Mouse (Mus musculus) splenic B cell, adult 2 months (primary cell): Measurements from ENCODE around the gene Dnajc1.
A peak's percentile ranks its signal among the peaks of the same experiment; 100 is the strongest.

ENCODE experiments used
- DNase-seq: peaks from one replicate; pipeline ENCODE4 v3.0.0-alpha.2; 2011; ENCODE audit warnings: low read depth, low spot score
- H3K27me3 ChIP-seq: 2 replicates; pipeline ENCODE4 v1.6.1; 2012; ENCODE audit warnings: mild to moderate bottlenecking, low read length, moderate library complexity, mixed read lengths; ENCODE audit not compliant: control insufficient read depth, poor library complexity, insufficient read depth, severe bottlenecking
- H3K36me3 ChIP-seq: 2 replicates; pipeline ENCODE4 v1.6.1; 2012; ENCODE audit warnings: mild to moderate bottlenecking, low read length, moderate library complexity, mixed read lengths; ENCODE audit not compliant: control insufficient read depth, poor library complexity, insufficient read depth, severe bottlenecking

The Dnajc1 gene

DNA sequence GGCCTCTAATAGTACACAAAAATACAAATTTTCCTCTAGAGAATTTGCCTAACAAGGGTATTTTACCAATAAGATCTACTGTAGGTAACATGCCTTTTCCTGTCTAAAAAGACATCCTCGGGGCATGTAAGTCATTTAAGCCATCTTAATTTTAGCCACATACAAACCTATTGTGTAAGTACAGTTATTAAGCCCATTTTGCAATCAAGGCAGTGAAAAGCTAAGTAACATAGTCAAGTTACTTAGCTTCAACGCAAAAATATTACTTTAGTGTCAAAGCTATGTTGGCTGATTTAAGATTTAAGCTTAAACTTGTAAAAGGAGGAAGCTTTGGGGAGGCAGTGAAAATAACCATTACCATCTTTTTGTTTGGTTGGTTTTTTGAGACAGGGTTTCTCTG lies 74.0 kb downstream of the Dnajc1 start:
- DNase-seq: no peak
- no peaks in the 10 kb centered on the region for H3K36me3 ChIP-seq
- H3K27me3 ChIP-seq: no peaks in the 10 kb centered on the region

DNA sequence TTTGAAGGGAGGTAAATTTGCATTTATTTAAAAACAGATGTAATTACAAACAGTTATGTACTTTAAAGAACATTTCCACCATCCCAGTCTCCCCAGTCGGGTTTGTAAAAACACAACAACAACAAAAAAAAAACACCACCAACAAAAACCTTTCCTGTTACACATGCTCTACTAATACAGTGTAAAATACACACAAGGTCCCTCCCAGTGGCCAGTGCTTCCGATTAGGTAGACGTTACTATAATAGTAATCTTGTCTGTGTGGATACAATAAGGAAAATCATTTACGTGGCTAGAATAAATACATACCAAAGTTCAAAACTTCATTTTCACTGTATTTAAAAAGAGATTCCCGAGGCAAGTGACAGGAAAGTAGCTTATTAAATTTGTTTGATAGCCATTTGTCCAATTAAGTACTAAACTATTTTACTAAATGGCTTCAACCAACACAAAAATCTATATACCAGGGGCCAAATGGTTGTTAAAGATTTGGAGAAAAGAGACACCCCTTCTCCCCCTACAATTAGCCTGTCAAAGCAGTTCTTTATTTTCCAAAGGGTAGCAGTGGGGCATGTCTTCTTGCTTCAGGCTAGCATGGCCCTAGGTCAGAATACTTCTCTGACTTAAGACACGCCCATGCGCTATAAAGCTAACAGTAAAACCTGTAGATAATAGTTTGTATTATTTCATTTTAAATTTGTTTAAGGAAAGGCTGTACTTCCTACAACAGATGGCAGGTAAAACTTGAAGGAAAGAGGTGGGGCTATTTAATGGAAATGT lies 74.9 kb downstream of the Dnajc1 start:
- H3K27me3 ChIP-seq: no peaks in the 10 kb centered on the region
- no peaks in the 10 kb centered on the region for H3K36me3 ChIP-seq
- no peak for DNase-seq

DNA sequence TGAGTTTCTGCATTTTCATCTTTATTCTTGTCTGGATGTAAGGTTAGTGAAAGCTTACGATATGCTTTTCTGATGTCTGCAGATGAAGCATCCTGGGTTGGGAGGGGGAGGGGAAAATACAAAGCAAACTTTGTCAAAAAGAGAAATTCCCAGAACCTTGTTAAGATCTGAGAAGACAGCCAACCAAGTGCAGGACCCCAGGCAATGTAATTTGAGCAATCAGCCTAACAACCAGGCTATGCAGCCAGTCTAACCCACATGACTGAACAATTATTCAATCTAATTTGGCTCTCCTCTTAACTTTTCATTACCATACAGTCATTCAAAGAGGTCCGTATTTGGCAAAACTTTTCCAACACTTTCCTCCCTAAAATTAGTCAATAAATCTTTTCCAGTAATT lies 75.7 kb downstream of the Dnajc1 start:
- Histone ChIP-seq H3K36me3 (no peaks in the 10 kb centered on the region), H3K27me3 (no peaks in the 10 kb centered on the region)
- DNase-seq: no peak

DNA sequence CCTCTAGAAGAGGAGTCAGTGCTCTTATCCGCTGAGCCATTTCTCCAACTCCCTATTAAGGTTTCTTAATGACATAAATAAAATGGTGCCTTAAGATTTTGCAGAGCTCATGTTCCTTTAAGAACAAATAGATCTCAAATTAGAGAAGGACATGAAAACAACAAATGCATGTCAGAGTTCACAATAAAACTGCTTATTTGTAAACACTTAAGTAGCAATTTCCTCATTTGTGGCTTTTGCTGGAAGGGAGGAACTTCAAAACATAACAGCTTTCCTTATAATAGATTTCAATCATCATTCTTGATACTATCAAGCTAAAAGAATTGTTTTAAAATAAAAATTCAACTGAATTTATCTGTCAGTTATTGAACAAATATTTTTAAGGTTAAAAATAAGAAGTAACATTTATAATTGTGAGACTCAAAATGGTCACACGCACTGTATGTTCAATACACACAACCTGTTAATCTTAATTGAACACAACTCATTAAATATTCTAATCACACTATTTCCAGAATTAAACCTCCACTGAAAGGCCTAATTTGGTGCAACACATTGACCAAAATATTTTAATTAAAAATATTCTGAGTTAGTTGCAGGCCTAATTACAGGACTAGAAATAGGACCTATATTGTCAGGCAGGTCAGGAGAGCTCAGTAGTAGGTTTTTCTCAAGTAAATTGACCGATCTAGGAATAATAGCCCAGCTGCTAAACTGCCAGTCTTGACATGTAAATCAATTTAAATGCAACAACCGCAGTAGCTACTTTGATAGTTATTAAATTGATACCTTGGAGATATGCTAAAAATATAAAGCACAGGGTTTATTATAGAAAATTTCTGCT lies 82.1 kb downstream of the Dnajc1 start:
- Histone ChIP-seq H3K36me3 (no peaks in the 10 kb centered on the region), H3K27me3 (no peaks in the 10 kb centered on the region)
- no peak for DNase-seq

DNA sequence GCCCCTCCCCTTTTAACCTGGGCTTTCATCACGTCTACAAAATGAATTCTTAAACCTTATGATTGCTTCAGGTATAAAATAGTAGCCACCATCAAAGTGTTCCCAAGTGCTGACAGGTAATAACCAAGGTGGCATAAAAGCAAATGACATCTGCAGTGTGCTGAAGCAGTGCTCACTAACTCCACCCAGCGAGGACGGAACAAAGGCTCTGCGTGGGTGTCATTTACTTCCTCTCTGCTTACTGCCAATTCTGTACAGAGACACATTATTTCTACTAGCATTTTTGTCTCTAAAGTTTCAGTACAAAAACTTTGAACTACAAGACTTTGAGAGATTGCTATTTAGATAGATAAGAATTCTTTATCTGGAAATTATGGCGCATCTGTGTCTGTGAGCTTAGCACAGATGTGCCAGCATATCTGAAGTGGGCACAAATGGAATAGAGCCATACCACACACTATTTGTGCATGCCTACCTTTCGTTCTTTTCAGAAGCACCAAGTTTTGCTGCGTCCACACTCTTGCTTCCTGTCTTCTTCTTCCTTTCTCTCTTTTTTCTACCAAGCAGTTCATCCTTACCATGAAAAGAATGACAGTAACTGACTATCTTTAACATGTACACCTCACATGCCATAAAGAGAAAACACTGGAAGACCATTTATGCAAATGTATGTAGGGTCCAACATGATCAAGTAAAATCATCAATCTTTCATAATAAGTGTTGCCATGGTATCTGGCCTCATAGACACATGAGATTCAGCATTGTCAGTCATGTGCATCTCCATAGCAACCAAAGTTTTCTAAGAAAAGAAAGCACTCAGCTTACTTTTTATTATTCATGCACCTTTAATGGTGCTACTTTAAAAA lies 85.0 kb downstream of the Dnajc1 start:
- Histone ChIP-seq H3K36me3 (no peaks in the 10 kb centered on the region), H3K27me3 (no peaks in the 10 kb centered on the region)
- DNase-seq: peak; percentile 64

DNA sequence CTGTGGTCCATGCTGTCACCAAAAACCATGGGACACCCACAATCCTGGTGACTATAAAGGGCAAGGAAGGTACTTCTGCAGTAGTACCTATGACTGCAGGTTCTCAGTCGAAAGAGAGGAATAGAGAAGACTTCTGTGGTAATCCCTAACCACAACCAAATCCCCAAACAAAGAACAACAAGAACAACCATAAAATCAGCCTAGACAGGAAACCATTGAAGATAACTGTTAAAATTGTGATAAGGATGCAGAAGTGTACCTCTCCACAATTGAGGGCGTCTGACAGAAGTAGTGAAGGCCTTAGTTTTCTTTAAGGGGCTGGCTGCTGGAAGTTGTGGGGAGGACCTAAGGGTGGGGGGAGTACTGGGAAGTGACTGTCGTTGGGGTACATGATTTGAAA lies 91.7 kb downstream of the Dnajc1 start:
- DNase-seq: no peak
- no peaks in the 10 kb centered on the region for H3K27me3 ChIP-seq
- H3K36me3 ChIP-seq: no peaks in the 10 kb centered on the region

DNA sequence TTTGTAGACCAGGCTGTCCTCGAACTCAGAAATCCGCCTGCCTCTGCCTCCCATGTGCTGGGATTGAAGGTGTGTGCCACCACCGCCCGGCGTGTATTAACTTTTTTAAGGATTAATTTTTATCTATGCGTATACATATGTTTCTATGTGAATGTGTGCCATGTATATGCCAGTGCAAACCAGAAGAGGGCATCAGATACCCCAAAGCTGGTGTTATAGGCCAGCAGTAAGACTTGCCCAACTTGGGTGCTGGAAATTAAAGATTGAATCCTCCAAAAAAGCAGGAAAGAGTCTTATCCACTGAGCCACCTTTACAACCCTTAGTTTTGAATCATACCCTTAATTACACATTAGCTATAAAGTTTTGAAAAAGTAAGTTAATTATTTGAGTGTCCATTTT lies 107.5 kb downstream of the Dnajc1 start:
- H3K36me3 ChIP-seq: no peaks in the 10 kb centered on the region
- peak; percentile 31 for DNase-seq
- H3K27me3 ChIP-seq: no peaks in the 10 kb centered on the region

DNA sequence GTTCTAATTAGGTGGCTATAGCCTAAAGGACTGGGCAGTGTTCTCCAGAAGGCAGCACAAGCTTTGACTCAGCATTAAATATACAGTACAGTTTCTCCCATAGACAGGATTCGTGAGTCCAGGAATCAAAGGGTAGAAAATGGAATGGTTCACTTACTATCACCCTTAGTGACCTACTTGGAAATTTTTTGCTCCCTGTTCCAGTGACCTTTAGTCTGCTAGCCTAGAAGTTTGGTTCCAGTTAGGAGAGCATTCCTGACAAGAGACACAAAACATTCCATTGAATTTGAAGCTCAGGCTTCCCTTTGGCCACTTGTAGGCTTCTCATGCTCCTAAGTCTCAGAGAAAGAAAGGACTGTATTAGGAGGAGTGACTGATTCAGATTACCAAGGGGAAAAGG lies 126.9 kb downstream of the Dnajc1 start:
- H3K36me3 ChIP-seq: no peaks in the 10 kb centered on the region
- no peaks in the 10 kb centered on the region for H3K27me3 ChIP-seq
- no peak for DNase-seq

DNA sequence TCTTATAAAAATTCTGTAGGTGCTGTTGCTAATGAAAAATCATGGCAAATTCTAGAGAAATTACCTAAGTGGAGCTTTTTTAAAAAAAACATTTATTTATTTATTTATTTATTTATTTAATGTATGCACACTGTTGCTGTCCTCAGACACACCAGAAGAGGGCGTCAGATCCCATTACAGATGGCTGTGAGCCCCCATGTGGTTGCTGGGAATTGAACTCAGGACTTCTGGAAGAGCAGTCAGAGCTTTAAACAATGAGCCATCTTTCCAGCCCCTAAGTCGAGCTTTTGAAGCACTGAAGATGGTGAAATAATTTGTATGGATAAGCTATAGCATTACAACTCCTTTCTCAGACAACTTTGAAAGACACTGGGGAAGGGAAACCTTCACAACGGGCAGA lies 128.1 kb downstream of the Dnajc1 start:
- no peaks in the 10 kb centered on the region for H3K36me3 ChIP-seq
- DNase-seq: no peak
- H3K27me3 ChIP-seq: no peaks in the 10 kb centered on the region

DNA sequence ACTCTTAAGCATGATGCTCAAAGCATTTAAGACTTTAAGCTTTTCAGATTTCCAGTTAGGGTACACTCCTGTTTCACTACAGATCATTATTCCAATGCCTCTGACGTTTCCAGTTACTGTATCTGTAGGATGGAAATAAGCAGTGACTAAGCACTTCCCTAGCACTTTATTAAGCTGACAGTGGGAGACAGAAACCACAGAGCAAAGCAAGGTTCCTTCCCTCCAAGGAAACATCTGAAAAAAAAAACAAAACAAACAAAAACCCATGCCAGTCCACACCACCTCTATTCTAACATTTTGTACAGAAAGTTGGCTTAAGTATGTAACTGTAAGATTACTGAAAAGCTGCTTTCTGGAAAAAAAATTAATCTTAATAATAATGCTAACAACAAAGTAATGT lies 130.3 kb downstream of the Dnajc1 start:
- no peak for DNase-seq

DNA sequence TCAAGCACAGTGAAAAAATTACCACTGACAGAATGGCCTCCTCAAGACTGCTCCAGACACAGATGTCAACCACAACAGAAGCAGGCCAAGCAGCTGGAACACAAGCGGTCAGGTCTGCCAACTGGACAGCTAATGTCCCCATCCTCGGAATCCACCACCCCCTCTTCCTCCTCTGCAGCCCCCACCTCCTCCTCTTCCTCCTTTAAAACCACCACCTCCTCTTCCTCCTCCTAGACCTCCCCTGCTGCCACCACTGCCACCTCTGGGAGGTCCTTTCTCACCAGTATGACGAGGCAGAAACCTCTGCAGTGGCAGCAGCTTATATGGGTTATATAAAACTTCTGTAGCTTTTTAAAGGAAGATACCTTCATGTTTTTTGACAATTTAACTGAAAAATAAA lies 143.4 kb downstream of the Dnajc1 start:
- no peaks in the 10 kb centered on the region for H3K27me3 ChIP-seq
- DNase-seq: no peak
- H3K36me3 ChIP-seq: no peaks in the 10 kb centered on the region

More for the DNA sequence above, 130.3 kb downstream of the Dnajc1 start:
- H3K27me3 ChIP-seq: no peaks in the 10 kb centered on the region
- H3K36me3 ChIP-seq: no peaks in the 10 kb centered on the region

DNA sequence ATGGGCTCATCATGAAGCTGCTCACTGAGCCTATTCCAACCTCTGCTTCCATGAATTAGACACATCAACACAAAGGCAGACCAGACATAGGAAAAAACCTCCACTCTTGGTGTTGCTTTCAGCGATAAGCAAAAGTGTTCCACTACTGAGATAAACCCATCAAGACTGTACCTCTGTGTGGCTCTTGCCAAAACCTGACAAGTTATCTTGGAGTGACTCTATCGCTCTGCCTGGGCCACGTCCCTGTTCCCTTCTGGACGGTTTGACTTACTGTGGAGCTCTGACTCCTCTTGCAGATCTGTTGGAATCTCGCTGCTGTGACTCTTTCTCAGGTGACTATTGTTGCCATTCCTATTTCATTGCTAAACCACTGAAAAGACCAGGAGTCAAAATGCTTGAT lies 157.1 kb downstream of the Dnajc1 start:
- DNase-seq: no peak
- Histone ChIP-seq H3K27me3 (no peaks in the 10 kb centered on the region), H3K36me3 (no peaks in the 10 kb centered on the region)

DNA sequence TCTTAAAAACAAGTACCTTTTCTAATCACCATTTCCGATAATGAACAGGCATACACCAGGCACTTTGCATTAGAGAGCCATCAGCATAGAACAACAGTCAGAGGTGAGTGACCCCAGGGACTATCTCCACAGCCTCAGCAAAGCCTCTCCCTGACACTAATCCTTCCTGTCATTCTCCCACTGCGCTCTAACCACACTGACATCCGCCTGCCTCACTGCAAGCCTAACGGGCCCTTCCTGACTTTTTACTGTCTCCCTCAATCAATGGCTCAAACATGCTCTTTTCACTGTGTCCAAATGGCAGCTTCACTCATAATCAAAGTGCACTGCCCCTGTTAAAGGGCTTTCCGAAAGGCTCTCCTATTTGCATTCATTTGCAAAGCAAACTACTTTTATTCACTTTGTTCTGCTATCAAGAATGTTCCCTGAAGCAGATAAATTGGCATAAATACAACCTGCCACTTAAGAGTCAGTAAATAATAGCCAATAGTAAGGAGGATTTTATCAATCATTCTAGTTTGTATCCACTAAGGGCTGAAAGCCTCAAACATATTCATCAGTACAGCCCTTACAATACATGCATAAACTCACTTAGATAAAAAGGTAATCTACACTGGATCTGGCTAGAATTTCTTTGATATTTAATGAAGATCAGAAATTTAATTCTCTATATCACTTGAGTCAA lies 159.6 kb downstream of the Dnajc1 start:
- no peaks in the 10 kb centered on the region for H3K36me3 ChIP-seq
- no peaks in the 10 kb centered on the region for H3K27me3 ChIP-seq
- DNase-seq: no peak

DNA sequence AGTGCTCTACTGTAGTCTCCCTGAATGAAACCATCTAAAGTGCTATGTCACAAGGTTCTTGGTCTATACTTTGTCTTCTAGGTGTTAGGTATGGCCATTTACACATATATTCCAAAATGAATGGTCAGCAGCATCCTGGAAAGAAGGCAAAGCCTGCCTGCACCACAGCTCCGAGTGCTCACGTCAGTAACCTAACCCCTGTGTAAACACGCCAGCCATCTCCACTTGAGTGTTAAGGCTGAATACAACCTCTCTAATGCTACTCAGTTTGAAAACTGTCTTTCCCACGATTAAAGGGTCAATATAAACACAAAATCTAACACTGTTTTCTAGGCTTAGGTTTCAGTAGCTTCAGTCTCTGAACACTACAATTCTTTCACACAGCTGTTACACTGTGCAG lies 161.5 kb downstream of the Dnajc1 start:
- no peak for DNase-seq
- no peaks in the 10 kb centered on the region for H3K36me3 ChIP-seq
- no peaks in the 10 kb centered on the region for H3K27me3 ChIP-seq
